Mouse (Mus musculus) embryonic facial prominence, embryonic 15.5 days (tissue): ENCODE measurements around the gene Tpm4. TPM values are rescaled to one million over a fixed set of nuclear protein-coding genes. Genes with fewer than 3 reads are reported as not detected.
"Not testable (repeated sequence)": the region's sequence is repeated elsewhere in the genome, so short reads cannot be mapped to it uniquely, and the experiment has no call there.

Experiments
- ATAC-seq: fragments of 200-750 bp; cut with Nextera tagmentation; 2 replicates; pipeline ENCODE4 v1.8.0; 2017; ENCODE audit warnings: low read depth, moderate TSS enrichment; ENCODE audit not compliant: insufficient number of reproducible peaks, low FRiP score, low TSS enrichment
- H3K27ac ChIP-seq: fragments of 300-500 bp; sonication (generic); replicated peaks from 2 replicates; pipeline ENCODE4 v1.5.1; 2015; ENCODE audit warnings: mild to moderate bottlenecking, inconsistent platforms
- H3K27me3 ChIP-seq: fragments of 300-500 bp; sonication (generic); 2 replicates; pipeline ENCODE4 v1.6.1; 2015; ENCODE audit warnings: inconsistent platforms
- H3K36me3 ChIP-seq: fragments of 300-500 bp; sonication (generic); 2 replicates; pipeline ENCODE4 v1.6.1; 2015; ENCODE audit warnings: mild to moderate bottlenecking, inconsistent platforms
- H3K4me1 ChIP-seq: fragments of 300-500 bp; sonication (generic); 2 replicates; pipeline ENCODE4 v1.6.1; 2015; ENCODE audit warnings: inconsistent platforms
- H3K4me2 ChIP-seq: fragments of 300-500 bp; sonication (generic); replicated peaks from 2 replicates; pipeline ENCODE4 v1.6.1; 2015; ENCODE audit warnings: mild to moderate bottlenecking, inconsistent platforms
- H3K4me3 ChIP-seq: fragments of 300-500 bp; sonication (generic); replicated peaks from 2 replicates; pipeline ENCODE4 v1.5.1; 2015; ENCODE audit warnings: mild to moderate bottlenecking, inconsistent platforms
- H3K9ac ChIP-seq: fragments of 300-500 bp; sonication (generic); 2 replicates; pipeline ENCODE4 v1.6.1; 2015; ENCODE audit warnings: inconsistent platforms
- H3K9me3 ChIP-seq: fragments of 300-500 bp; sonication (generic); replicated peaks from 2 replicates; pipeline ENCODE4 v1.6.1; 2016; ENCODE audit warnings: inconsistent platforms
- WGBS: fragments of 180-500 bp; shearing (Covaris S2); methylation state at CpG from one replicate; pipeline ENCODE4 v1.1.7; 2015; 5-methylcytosine and 5-hydroxymethylcytosine counted together
- polyA plus RNA-seq: library from polyadenylated mRNA; unstranded; fragments of >200 nt; fragmentation: Nextera tagmentation; extraction: Ambion mirVana; gene quantifications from 2 replicates; pipeline ENCODE4 v1.2.1, GENCODE M21; 2015

Tpm4 gene
- 600 and 613 TPM in 2 replicates for polyA plus RNA-seq

DNA sequence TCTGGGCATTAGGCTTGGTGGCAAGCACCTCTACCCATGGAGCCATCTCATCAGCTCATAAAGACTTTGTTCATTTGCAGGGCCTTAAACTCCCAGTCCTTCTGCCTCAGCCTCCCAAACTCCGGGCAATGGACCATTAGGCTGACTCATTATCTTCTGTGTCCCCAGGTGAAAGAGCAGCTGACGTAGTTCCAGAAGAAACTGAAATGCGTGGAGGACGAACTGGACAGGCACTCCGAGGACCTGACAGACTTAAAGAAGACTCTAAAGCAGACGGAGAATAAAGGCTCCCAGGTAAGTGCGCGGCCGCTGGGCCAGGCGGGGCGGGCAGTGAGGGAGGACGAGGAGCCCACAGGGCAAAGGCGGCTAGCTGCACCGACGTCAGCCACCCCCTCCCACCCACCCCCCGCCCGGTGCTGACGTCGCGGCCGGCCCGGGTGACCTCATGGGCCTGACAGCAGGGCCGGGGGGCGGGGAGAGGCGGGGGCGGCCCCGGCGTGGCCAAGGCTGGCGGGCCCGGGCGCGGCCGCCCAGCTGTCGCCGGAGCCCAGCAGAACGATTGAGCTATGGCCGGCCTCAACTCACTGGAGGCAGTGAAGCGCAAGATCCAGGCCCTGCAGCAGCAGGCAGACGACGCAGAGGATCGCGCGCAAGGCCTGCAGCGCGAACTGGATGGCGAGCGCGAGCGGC is at the start of gene Tpm4:
Gene Tpm4 (plus strand): TSS at position 220 of the 690 bp plus-strand sequence.
- peak within 1 kb of the TSS; percentile 66 for H3K4me2 ChIP-seq
- under 1% methylated on average over 47 of the region's 49 CpGs for WGBS
- H3K9ac ChIP-seq = peak within 1 kb of the TSS; percentile 95
- H3K4me1 ChIP-seq = peaks cover 21% of the 10 kb centered on the region
- peak within 1 kb of the TSS; percentile 99 for H3K27ac ChIP-seq
- peaks cover 17% of the 10 kb centered on the region for H3K36me3 ChIP-seq
- H3K4me3 ChIP-seq = peak within 1 kb of the TSS; percentile 89
- no peaks in the 10 kb centered on the region for H3K27me3 ChIP-seq
- no peaks in the 10 kb centered on the region for H3K9me3 ChIP-seq
- peak; percentile 85 for ATAC-seq

- H3K9me3 ChIP-seq, ATAC-seq, H3K4me2 ChIP-seq, H3K27me3 ChIP-seq, H3K27ac ChIP-seq, H3K4me1 ChIP-seq, H3K9ac ChIP-seq, H3K36me3 ChIP-seq, H3K4me3 ChIP-seq: not testable (repeated sequence)
- 78% methylated on average over 3 of the region's 3 CpGs for WGBS
Measured at GRCm38 (mm10) chr8:72087611-72088010, 47.2 kb upstream of the Tpm4 start.

DNA sequence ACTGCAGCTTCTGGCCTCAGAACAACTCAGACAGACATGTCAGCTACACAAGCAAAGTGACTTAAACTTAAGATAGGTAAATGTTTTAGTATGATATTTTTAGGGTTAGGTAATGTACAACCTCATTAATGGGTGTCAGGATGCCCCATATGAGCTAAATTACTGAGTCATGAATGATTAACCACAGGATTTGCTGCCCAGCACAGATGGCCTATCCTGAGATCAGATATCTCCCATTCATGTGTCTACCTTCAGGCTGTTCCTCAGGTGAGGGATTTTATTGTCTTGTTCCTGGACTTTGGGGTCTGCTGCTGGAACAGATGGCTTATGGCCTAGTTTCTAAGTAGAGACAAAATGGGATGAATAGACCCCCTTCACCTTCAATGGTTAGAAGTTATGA is 38.1 kb upstream of the Tpm4 start:
- not testable (repeated sequence) for H3K9me3 ChIP-seq

GRCm38 (mm10) chr8:72099377-72100103 is 35.2 kb upstream of the Tpm4 start:
- H3K4me2 ChIP-seq, H3K4me3 ChIP-seq, H3K36me3 ChIP-seq, H3K27ac ChIP-seq, ATAC-seq, H3K4me1 ChIP-seq, H3K9ac ChIP-seq, H3K9me3 ChIP-seq, H3K27me3 ChIP-seq: not testable (repeated sequence)
- whole genome bisulfite sequencing = 49% methylated on average over 6 of the region's 7 CpGs

More for the DNA sequence above, 38.1 kb upstream of the Tpm4 start:
- not testable (repeated sequence) for ATAC-seq, H3K27ac ChIP-seq, H3K4me2 ChIP-seq, H3K9ac ChIP-seq, H3K4me1 ChIP-seq, H3K36me3 ChIP-seq, H3K4me3 ChIP-seq, H3K27me3 ChIP-seq

DNA sequence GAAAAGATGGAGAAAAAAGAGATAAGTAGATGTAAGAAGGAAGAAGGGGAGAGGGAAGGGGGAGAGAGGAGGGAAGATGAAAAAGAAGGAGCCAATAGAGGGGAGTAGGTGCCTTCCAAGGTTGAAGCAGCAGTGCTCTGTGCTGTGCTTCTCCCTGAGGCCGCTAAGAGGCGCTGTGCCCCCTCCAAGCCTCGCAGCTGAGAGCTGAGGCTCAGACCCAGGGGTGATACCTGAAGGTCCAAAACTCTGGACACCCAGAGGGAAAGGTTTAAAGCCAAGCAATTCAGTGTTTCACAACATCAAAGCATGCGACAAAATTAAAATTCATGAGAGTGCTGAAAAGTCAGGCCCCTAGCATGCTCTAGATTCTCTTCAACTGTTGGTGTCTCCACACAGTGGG is 29.6 kb upstream of the Tpm4 start:
- 28% methylated on average over 4 of the region's 4 CpGs for WGBS
- Histone ChIP-seq H3K27me3 (no peaks in the 10 kb centered on the region), H3K9ac (no peak overlapping the region), H3K4me3 (no peak overlapping the region), H3K4me2 (no peak overlapping the region), H3K36me3 (no peaks in the 10 kb centered on the region), H3K4me1 (no peaks in the 10 kb centered on the region), H3K27ac (no peak overlapping the region), H3K9me3 (peaks cover 7% of the 10 kb centered on the region; the same call in 1 of the 2 replicates)
- no peak for ATAC-seq

- Histone ChIP-seq H3K9ac (no peak within 1 kb of the TSS), H3K27ac (no peak within 1 kb of the TSS), H3K4me3 (no peak within 1 kb of the TSS), H3K4me2 (no peak within 1 kb of the TSS), H3K36me3 (no peaks in the 10 kb centered on the region), H3K4me1 (no peaks in the 10 kb centered on the region), H3K27me3 (no peaks in the 10 kb centered on the region), H3K9me3 (peaks cover 7% of the 10 kb centered on the region; the same call in 1 of the 2 replicates)
- 88% methylated on average over 3 of the region's 3 CpGs for WGBS
- ATAC-seq = no peak
Measured at GRCm38 (mm10) chr8:72106740-72107139, 28.0 kb upstream of the Tpm4 start, which contains the start of gene Olfr374. Gene Olfr374 (plus strand): TSS chr8:72107040.

- Histone ChIP-seq H3K9ac (no peak overlapping the region), H3K36me3 (no peaks in the 10 kb centered on the region), H3K27me3 (no peaks in the 10 kb centered on the region), H3K4me1 (no peaks in the 10 kb centered on the region), H3K4me3 (no peak overlapping the region), H3K4me2 (no peak overlapping the region), H3K9me3 (no peaks in the 10 kb centered on the region), H3K27ac (no peak overlapping the region)
- WGBS = 73% methylated on average over 6 of the region's 6 CpGs
- no peak for ATAC-seq
Measured at GRCm38 (mm10) chr8:72110876-72111275, 23.9 kb upstream of the Tpm4 start.

DNA sequence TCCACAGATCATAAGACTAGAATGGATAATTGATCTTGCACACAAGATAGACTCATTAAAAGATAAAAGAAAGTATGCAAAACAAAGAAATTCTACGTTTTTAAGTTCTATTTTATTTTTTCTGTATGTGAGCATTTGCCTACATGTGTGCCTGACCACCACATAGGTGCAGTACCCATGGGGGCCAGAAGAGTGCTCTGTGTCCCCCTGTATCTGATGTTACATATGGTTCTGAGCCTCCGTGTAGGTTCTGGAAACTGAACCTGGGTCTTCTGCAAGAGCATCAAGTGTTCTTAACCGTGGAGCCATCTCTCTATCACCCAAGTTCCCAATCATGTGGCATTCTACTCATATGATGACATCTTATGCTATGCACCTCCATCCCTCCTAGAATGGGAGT is 22.3 kb upstream of the Tpm4 start:
- WGBS = 66% methylated on average over 3 of the region's 3 CpGs
- no peak for ATAC-seq
- Histone ChIP-seq H3K27ac (no peak overlapping the region), H3K4me3 (no peak overlapping the region), H3K27me3 (no peaks in the 10 kb centered on the region), H3K4me2 (no peak overlapping the region), H3K4me1 (no peaks in the 10 kb centered on the region), H3K9me3 (no peaks in the 10 kb centered on the region), H3K9ac (no peak overlapping the region), H3K36me3 (no peaks in the 10 kb centered on the region)

DNA sequence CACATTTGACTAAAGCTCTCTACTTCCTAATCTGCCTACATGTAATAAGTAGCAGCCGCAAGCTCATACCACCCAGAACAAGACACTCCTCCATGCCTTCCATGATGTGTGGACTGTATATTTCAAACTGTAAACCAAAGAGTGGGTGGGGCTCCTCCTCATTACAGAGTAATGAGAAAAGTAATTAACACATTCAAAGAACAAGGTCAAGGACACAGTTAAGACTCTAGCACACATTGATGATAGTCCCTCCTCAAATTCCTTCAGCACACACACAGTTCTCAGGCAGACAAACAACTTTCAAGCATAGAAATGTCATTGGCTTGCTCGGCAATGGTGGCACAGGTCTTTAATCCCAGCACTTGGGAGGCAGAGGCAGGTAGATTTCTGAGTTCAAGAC is 19.6 kb upstream of the Tpm4 start:
- no peak for ATAC-seq
- no peak overlapping the region for H3K4me3 ChIP-seq
- no peaks in the 10 kb centered on the region for H3K36me3 ChIP-seq
- H3K4me1 ChIP-seq = no peaks in the 10 kb centered on the region
- no peak overlapping the region for H3K4me2 ChIP-seq
- H3K9me3 ChIP-seq = no peaks in the 10 kb centered on the region
- no peak overlapping the region for H3K9ac ChIP-seq
- no peak overlapping the region for H3K27ac ChIP-seq
- no peaks in the 10 kb centered on the region for H3K27me3 ChIP-seq
- WGBS = 81% methylated on average over 2 of the region's 2 CpGs

DNA sequence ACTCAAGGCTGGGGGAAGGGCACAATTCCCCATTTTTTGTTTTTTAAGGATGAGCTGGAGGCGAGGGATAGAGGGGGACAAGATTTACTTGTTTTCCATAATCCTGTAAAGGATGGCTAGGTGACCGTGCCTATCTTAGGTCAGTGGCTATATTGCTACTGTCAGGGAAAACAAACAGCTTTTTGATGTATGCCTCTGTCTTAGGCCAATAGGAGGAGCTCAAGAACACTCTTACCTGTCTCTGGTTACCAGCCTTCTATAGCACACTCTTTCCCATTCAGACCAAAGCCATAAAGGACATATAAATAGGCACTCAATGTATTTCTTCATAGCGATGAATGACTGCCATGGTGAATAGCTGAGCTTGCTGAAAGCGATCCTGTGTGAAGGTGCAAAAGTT is 16.2 kb upstream of the Tpm4 start:
- 61% methylated on average over 4 of the region's 4 CpGs for WGBS
- H3K4me3 ChIP-seq = no peak overlapping the region
- H3K4me2 ChIP-seq = no peak overlapping the region
- no peaks in the 10 kb centered on the region for H3K9me3 ChIP-seq
- H3K9ac ChIP-seq = no peak overlapping the region
- H3K4me1 ChIP-seq = no peaks in the 10 kb centered on the region
- no peaks in the 10 kb centered on the region for H3K27me3 ChIP-seq
- H3K27ac ChIP-seq = no peak overlapping the region
- no peaks in the 10 kb centered on the region for H3K36me3 ChIP-seq
- ATAC-seq = no peak

DNA sequence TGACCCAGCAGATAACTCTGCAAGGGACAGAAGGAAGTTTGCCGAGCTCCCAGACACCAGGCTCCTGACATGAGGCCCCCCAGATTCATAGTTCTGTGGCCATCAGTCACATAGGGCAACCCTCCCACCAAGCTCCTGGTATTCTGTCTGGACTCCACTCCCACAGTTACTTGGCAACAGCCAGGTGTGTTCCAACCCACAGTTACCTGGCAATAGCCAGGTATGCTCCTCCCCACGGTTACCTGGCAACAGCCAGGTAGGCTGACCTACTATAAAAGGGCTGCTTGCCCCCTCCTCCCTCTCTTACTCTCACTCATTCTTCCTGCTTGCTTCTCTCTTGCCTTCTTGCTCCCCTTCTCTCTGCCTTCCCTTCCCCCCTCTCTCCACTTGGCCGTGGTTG is 13.3 kb upstream of the Tpm4 start:
- not testable (repeated sequence) for H3K4me2 ChIP-seq, H3K27ac ChIP-seq, H3K9ac ChIP-seq, H3K4me3 ChIP-seq, H3K27me3 ChIP-seq, H3K4me1 ChIP-seq, H3K36me3 ChIP-seq, H3K9me3 ChIP-seq, ATAC-seq
- WGBS = 47% methylated on average over 3 of the region's 3 CpGs

DNA sequence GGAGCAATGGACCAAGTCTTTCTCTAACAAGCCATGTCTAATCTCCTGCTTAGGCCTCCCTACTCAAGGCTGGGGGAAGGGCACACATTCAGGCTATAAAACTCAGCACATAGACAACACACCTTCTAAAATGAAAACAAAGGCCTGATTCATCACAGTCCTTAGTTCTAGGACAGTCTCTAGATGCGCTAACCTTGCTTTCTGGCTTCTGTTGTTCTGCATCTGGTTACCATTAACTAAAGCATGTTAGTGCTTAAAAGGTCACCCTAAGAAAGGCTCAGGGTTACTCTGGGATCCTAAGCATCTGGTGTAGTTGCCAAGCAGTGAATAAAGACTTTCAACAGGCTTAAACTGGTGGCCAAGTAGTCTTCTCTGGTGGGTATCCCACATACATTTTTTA is 12.8 kb upstream of the Tpm4 start:
- no peaks in the 10 kb centered on the region for H3K4me1 ChIP-seq
- no peak overlapping the region for H3K4me3 ChIP-seq
- H3K27ac ChIP-seq = no peak overlapping the region
- ATAC-seq = no peak
- 21% methylated on average over 1 of the region's 1 CpGs for WGBS
- H3K27me3 ChIP-seq = no peaks in the 10 kb centered on the region
- no peaks in the 10 kb centered on the region for H3K9me3 ChIP-seq
- H3K9ac ChIP-seq = no peak overlapping the region
- H3K4me2 ChIP-seq = no peak overlapping the region
- H3K36me3 ChIP-seq = no peaks in the 10 kb centered on the region
